Mouse (Mus musculus) bone marrow macrophage, adult 2 months (primary cell): Measurements from ENCODE around the gene Ahnak2.

ENCODE experiments used
- CTCF ChIP-seq: IDR thresholded peaks from 2 replicates; pipeline ENCODE4 v1.5.1; 2012; ENCODE audit warnings: low read depth, mild to moderate bottlenecking, low read length, moderate library complexity
- POLR2A ChIP-seq: IDR thresholded peaks from 2 replicates; pipeline ENCODE4 v1.6.1; 2012; ENCODE audit warnings: mild to moderate bottlenecking, low read depth, low read length, borderline replicate concordance

GRCm38 (mm10) chr12:112798716-112799115, 3.7 kb downstream of the Ahnak2 start:
- TF ChIP-seq CTCF (no peak), POLR2A (no peak)
